ENCODE assay signal across 8 mouse cellular contexts in the genomic region with DNA sequence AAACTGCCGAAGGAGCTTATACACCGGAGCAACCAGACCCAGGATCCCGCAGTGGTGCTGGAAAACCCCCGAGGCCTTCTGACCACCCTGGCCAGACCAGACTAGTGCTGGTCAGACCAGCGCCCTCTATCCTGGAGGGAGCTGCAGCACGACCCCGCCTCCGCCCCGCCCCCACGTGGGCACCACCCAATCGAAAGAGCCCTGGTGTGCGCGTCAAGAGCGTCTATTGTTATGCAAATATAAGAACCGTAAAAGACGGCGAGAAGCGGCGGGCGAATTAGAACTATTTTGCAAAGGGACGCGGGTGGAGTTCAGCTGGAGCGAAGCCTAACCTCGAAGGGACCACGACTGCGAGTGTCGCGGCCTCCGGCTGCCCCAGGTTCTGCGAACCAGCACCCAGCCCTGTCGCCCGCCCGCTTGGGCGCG. TPM values are rescaled to one million over a fixed set of nuclear protein-coding genes. Genes with fewer than 3 reads are reported as not detected.
A peak's percentile ranks its signal among the peaks of the same experiment; 100 is the strongest.
DNase-seq lines count a peak whose midpoint lies in the region; ATAC-seq lines count a peak whose summit lies in the region.

A gene (plus strand): TSS at position 281 of the 426 bp plus-strand sequence.

- peaks cover 77% of the 10 kb centered on the region for H3K4me1 ChIP-seq in hindbrain, embryonic 12.5 days

- peak within 1 kb of the TSS; percentile 91 for H3K27ac ChIP-seq in hindbrain, embryonic 12.5 days

- H3K9ac ChIP-seq in hindbrain, embryonic 12.5 days, result peak within 1 kb of the TSS; percentile 79

- no peaks in the 10 kb centered on the region for H3K9me3 ChIP-seq in hindbrain, embryonic 12.5 days (replicated peaks)

- DNase-seq in MEL-GATA-1-ER (ENCODE audit: extremely low read depth, low read depth), result peak; percentile 81
- peak; percentile 96 to 97 for DNase-seq in cerebellum, postnatal 10 days
- peak; percentile 93 for DNase-seq in frontal cortex, postnatal 14 days (ENCODE audit: low spot score in 2 of 2)
- peak; percentile 92 to 98 for DNase-seq in layer of hippocampus, postnatal 14 days (ENCODE audit: low spot score in 2 of 2)
- peak; percentile 97 for DNase-seq in lung, postnatal 10 days
- peak; percentile 86 for DNase-seq in ovary, postnatal 36 days (ENCODE audit: low spot score)
- DNase-seq in thymus, postnatal 25 days, result peak; percentile 92

- H3K36me3 ChIP-seq in hindbrain, embryonic 12.5 days, result no peaks in the 10 kb centered on the region

- under 1% methylated on average over 35 of the region's 35 CpGs for WGBS in hindbrain, embryonic 12.5 days

- H3K27me3 ChIP-seq in hindbrain, embryonic 12.5 days, result peaks cover 4% of the 10 kb centered on the region; the same call in 1 of the 2 replicates

- ATAC-seq in hindbrain, embryonic 12.5 days (ENCODE audit: low FRiP score), result peak; percentile 87

- H3K4me3 ChIP-seq in hindbrain, embryonic 12.5 days, result peak within 1 kb of the TSS; percentile 74

- H3K4me2 ChIP-seq in hindbrain, embryonic 12.5 days (replicated peaks), result peak within 1 kb of the TSS; percentile 73

RNA-seq across cellular contexts. Expression of the gene that starts here (rescaled TPM):
- polyA plus RNA-seq in hindbrain, embryonic 12.5 days (2016; fragmentation: Nextera tagmentation; extraction: Ambion mirVana), result 70.9 and 76.4 TPM in 2 replicates
- 10 to 100 TPM; 38.1 to 49.8 TPM for total RNA-seq in layer of hippocampus, postnatal 14 days (2021)

Comparison
In these comparisons a context has a peak if more than half of its experiments do, and no peak if none do; other contexts are left out.
1. Peak in every context shown above with its lines: DNase-seq, ATAC-seq, H3K4me3 ChIP-seq and H3K27ac ChIP-seq.